Mouse (Mus musculus) brown adipose tissue, adult 24 weeks (tissue): ENCODE data around the gene Lin37. TPM values are rescaled to one million over a fixed set of nuclear protein-coding genes. Genes with fewer than 3 reads are reported as not detected.

Experiments
- H3K27ac ChIP-seq: fragments of 200-500 bp; replicated peaks from 2 replicates; pipeline ENCODE4 v1.5.1; 2012; ENCODE audit warnings: low read depth, mild to moderate bottlenecking, low read length
- H3K4me1 ChIP-seq: fragments of 200-500 bp; 2 replicates; pipeline ENCODE4 v1.6.1; 2012; ENCODE audit warnings: low read length, mixed read lengths; ENCODE audit not compliant: control insufficient read depth, insufficient read depth, insufficient read length
- H3K4me3 ChIP-seq: fragments of 200-500 bp; 2 replicates; pipeline ENCODE4 v1.5.1; 2012; ENCODE audit warnings: low read depth, mild to moderate bottlenecking, low read length, moderate library complexity; ENCODE audit not compliant: insufficient read depth
- polyA plus RNA-seq: library from polyadenylated mRNA; stranded (reverse); fragments of >200 nt; gene quantifications from 2 replicates; pipeline ENCODE4 v1.2.4, GENCODE M21; 2012; ENCODE audit not compliant: missing spikeins, insufficient read depth, insufficient read length

Gene Lin37
- polyA plus RNA-seq, 1 experiment = 19.5 TPM

- Histone ChIP-seq H3K27ac (no peak overlapping the region), H3K4me3 (no peak overlapping the region), H3K4me1 (peaks cover 2% of the 10 kb centered on the region)
Measured at GRCm38 (mm10) chr7:30590927-30591604, 31.4 kb upstream of the Lin37 start.

- H3K27ac ChIP-seq = peak overlapping the region; percentile 69
- peaks cover 2% of the 10 kb centered on the region for H3K4me1 ChIP-seq
- H3K4me3 ChIP-seq = peak overlapping the region; percentile 73
Measured at GRCm38 (mm10) chr7:30589435-30590301, 30.0 kb upstream of the Lin37 start.

GRCm38 (mm10) chr7:30588676-30589434 is 29.2 kb upstream of the Lin37 start, which contains the start of gene Kmt2b:
Gene Kmt2b, minus strand, starts transcription at chr7:30588726.
- Histone ChIP-seq H3K4me1 (peaks cover 2% of the 10 kb centered on the region), H3K27ac (peak within 1 kb of the TSS; percentile 81), H3K4me3 (peak within 1 kb of the TSS; percentile 99)

DNA sequence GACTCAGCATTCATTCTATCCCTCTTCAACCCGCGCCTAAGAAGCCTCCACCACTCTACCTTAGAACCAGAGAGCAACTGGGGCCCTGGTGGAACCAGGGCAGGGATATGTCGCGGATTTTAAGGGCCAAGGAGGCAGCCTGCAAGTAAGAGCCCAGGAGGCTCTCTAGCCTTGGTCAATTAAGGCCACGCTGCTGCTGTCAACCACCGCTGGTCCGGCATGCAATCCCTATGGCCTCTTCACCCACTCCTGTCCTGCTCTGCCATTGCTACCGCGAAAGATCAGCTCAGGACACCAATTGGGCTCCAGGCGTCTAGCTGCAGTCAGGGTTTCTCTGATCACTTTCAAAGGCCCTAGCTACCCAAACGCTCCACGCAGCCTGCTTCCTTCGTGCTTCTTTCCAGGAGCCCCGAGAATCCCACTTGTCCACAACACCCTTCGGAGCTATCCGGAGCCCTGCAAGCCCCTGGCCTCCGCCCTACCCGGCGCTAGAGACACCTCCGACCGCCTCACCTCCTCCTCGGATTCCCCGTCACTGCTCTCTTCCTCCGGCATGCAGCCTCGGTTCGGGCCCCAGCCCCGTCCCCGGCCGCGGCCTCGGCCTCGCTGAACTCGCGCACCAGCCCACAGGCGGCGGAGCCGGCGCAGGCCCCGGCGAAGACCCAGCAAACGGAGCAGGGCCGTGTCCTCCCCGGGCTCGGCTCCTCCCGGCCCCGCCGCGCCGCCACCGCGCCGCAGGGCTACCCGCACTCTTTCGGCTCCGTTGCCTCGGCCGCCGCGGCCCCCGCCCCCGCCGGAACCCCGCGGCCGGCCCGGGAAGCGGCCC is 28.4 kb upstream of the Lin37 start:
- Histone ChIP-seq H3K4me1 (peaks cover 2% of the 10 kb centered on the region), H3K27ac (peak overlapping the region; percentile 81), H3K4me3 (peak overlapping the region; percentile 99)

DNA sequence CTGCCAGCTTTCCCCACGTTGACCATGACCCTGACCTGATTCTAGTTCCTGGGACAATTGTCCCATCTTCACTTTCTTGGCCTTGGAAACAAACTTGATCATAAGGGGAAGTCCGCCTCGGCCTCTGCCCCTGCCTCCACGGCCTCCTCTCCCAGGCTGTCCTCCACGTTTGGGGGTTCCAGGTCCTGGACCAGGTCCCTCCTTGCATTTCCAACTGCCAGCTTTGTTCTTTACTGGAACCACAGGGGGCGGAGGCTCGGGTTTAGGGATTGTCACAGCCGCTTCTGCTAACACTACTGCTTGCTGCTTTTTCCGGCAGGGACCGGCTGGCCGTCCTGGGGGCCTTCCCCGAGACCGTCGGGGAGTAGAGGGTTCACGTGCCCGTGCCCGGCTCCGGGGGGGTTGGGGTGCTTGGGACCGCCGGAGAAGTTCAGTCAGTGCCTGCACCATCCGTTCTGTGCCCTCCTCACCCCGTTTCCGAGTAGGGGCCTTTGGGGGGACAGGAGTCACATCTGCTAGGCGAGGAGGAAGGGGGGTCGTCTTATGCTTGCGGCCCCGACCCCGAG is 26.9 kb upstream of the Lin37 start:
- Histone ChIP-seq H3K4me3 (peak overlapping the region; percentile 99; the same call in 1 of the 2 replicates), H3K27ac (no peak overlapping the region), H3K4me1 (peaks cover 2% of the 10 kb centered on the region)

DNA sequence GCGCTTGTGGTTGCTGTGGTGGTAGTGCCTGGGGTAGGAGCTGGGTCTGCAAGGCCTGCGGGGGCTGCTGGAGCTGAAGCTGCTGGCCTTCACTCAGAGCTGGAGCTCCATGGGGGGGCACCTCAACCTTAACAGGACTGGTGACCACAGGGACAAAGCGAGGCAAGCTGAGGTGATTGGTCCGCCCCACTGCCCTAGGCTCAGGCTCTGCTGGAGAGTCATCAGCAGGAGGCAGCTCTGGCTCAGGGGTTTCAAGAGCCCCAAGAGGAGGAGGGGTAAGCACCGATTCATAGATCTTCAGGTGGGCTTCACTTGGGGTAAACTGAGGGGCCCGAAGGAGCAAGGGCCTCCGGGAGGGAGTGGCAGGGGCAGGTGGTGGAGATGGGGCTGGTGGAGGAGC is 25.5 kb upstream of the Lin37 start:
- no peak overlapping the region for H3K27ac ChIP-seq

GRCm38 (mm10) chr7:30584339-30584738 is 24.7 kb upstream of the Lin37 start:
- Histone ChIP-seq H3K4me1 (peaks cover 2% of the 10 kb centered on the region; the same call in 1 of the 2 replicates), H3K4me3 (no peak overlapping the region), H3K27ac (no peak overlapping the region)

More for the DNA sequence above, 25.5 kb upstream of the Lin37 start:
- H3K4me3 ChIP-seq = no peak overlapping the region
- peaks cover 2% of the 10 kb centered on the region for H3K4me1 ChIP-seq

DNA sequence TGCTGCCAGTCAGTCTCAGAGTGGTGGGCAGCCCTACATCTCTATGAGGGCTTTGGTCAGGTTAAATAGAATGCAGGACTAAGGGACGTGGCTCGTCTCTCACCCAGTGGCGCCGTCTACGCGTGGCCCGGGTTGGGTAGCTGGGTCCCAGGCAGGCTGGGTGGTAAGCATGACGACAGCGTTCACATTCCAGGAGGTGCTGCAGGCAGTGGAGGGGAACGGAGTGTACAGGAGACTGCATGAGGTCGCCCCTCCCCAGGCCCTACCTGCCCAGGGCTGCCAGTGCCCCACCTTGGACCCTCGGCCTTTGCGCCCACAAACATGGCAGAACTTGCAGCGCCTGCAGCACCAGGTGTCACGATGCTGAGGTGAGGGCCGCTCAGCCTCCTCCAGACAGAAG is 21.9 kb upstream of the Lin37 start:
- Histone ChIP-seq H3K4me3 (no peak overlapping the region), H3K27ac (no peak overlapping the region), H3K4me1 (no peaks in the 10 kb centered on the region)

- Histone ChIP-seq H3K27ac (no peak overlapping the region), H3K4me1 (no peaks in the 10 kb centered on the region), H3K4me3 (no peak overlapping the region)
Measured at GRCm38 (mm10) chr7:30579950-30580349, 20.3 kb upstream of the Lin37 start.

DNA sequence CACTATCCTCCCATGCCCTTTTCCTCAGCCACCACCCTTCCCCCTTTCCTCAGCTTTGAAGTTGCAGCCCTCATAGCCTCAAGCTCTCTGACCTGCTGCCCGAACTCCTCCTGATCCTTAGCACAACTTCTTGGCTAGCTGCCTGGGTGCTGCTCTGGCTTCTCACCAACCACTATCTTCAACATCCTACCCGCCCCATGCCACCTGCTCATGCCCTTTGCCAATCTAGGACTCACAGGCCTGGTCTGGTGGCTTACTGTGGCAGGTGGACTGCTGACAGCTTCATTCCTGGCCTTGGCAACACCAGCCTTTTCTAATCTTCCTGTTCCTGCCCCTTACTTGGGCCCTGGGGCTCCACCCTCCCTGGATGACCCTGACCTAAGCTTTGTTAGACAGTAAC is 13.3 kb upstream of the Lin37 start:
- Histone ChIP-seq H3K4me1 (no peaks in the 10 kb centered on the region), H3K4me3 (no peak overlapping the region), H3K27ac (no peak overlapping the region)

DNA sequence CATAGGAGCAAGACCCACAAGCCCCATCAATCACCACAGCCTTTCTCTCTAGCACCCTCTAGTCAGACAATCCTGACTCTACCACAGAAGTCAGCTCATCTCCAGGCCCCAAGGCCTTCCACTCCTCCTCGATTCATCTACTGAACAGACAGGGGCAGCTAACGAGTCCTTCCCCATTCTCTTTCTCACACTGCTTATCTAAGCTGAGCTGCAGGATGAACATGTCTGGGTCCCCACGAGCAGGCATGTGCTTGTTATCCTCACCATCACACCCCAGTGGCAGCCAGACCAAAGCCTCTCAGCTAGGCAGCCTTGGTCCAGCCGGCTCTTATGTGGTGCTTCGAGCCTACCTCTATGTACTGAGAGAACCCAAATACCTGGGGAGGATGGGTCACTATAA is 12.8 kb upstream of the Lin37 start:
- Histone ChIP-seq H3K27ac (no peak overlapping the region), H3K4me3 (no peak overlapping the region)

GRCm38 (mm10) chr7:30567555-30567954 is 7.9 kb upstream of the Lin37 start:
- 0 out of 2 replicates have a peak, but pooled peaks cover 4% of the 10 kb centered on the region for H3K4me1 ChIP-seq
- no peak overlapping the region for H3K4me3 ChIP-seq
- H3K27ac ChIP-seq = no peak overlapping the region

More for the DNA sequence above, 12.8 kb upstream of the Lin37 start:
- H3K4me1 ChIP-seq = no peaks in the 10 kb centered on the region

GRCm38 (mm10) chr7:30566033-30566432 is 6.4 kb upstream of the Lin37 start:
- Histone ChIP-seq H3K4me3 (no peak overlapping the region), H3K4me1 (0 out of 2 replicates have a peak, but pooled peaks cover 4% of the 10 kb centered on the region), H3K27ac (no peak overlapping the region)

GRCm38 (mm10) chr7:30564970-30565571 is 5.4 kb upstream of the Lin37 start, which contains the start of gene Igflr1:
Gene Igflr1, plus strand, starts transcription at chr7:30565427.
- no peak within 1 kb of the TSS for H3K4me3 ChIP-seq
- no peak within 1 kb of the TSS for H3K27ac ChIP-seq
- H3K4me1 ChIP-seq = 0 out of 2 replicates have a peak, but pooled peaks cover 4% of the 10 kb centered on the region
